In genomic region chr4:149463435-149463950, GRCm38 (mm10) we compare ENCODE assay signal across 30 mouse cellular contexts. TPM values are rescaled to one million over a fixed set of nuclear protein-coding genes. Genes with fewer than 3 reads are reported as not detected.
DNase-seq lines count a peak whose midpoint lies in the region; ATAC-seq and TF ChIP-seq lines count a peak whose summit lies in the region.
"Had no signal": no experiment of that assay in that cellular context is flagged by ENCODE, and none has a peak within 500 bp of the region (broad histone marks: within the 10 kb centered on the region; RNA-seq: fewer than 3 reads in every experiment).

No protein-coding gene starts in this region.

- in situ Hi-C loops in ES-E14 (cut with MboI; ENCODE audit: low sequenced_read_pairs in 2 of 2, unreplicated experiment in 2 of 2), result no loop called here

- no peaks in the 10 kb centered on the region for H3K27me3 ChIP-seq in liver, embryonic 13.5 days
- H3K27me3 ChIP-seq in liver, postnatal 0 days (ENCODE audit: insufficient read depth, low read length), result no peaks in the 10 kb centered on the region
- H3K27me3 ChIP-seq: embryonic facial prominence, embryonic 15.5 days; hindbrain, embryonic 13.5 days; Patski had no signal

- no peaks in the 10 kb centered on the region for H3K9me3 ChIP-seq in liver, embryonic 13.5 days (replicated peaks)
- no peaks in the 10 kb centered on the region for H3K9me3 ChIP-seq in liver, postnatal 0 days (ENCODE audit: low read length)
- no peaks in the 10 kb centered on the region for H3K9me3 ChIP-seq in ES-E14 (ENCODE audit: control insufficient read depth, insufficient read depth, low read depth, low read length)
- H3K9me3 ChIP-seq: embryonic facial prominence, embryonic 15.5 days; forebrain, embryonic 10.5 days; heart, embryonic 10.5 days; hindbrain, embryonic 13.5 days had no signal

- no peak overlapping the region for H3K27ac ChIP-seq in liver, embryonic 13.5 days
- H3K27ac ChIP-seq in liver, postnatal 0 days (ENCODE audit: low read depth), result no peak overlapping the region
- no peak overlapping the region for H3K27ac ChIP-seq in ES-E14 (ENCODE audit: insufficient read depth, low read depth, low read length, poor library complexity, severe bottlenecking)
- H3K27ac ChIP-seq: embryonic facial prominence, embryonic 15.5 days; forebrain, embryonic 10.5 days; heart, embryonic 10.5 days; hindbrain, embryonic 13.5 days; hindbrain, postnatal 0 days had no signal

- no peak overlapping the region for H3K4me2 ChIP-seq in liver, embryonic 13.5 days
- no peak overlapping the region for H3K4me2 ChIP-seq in liver, postnatal 0 days (ENCODE audit: low read depth, low read length)
- H3K4me2 ChIP-seq: embryonic facial prominence, embryonic 15.5 days; hindbrain, embryonic 13.5 days had no signal

- no peak for TF ChIP-seq CTCF in liver, postnatal 0 days (IDR thresholded peaks at IDR 0.05; ENCODE audit: low read depth)

- no peak for TF ChIP-seq EP300 in liver, postnatal 0 days (IDR thresholded peaks at IDR 0.05; ENCODE audit: low read depth)

- ATAC-seq in liver, embryonic 13.5 days (ENCODE audit: low read depth), result no peak
- no peak for ATAC-seq in liver, postnatal 0 days
- ATAC-seq in megakaryocyte, adult 5-6 weeks (ENCODE audit: poor library complexity, severe bottlenecking), result 0 out of 2 replicates have a peak, but pooled peaks have one; percentile 48
- ATAC-seq in cerebellum, adult (ENCODE audit: insufficient number of reproducible peaks, low FRiP score, low TSS enrichment), result no peak
- ATAC-seq in frontal cortex, adult (ENCODE audit: low TSS enrichment), result no peak
- ATAC-seq: forebrain, embryonic 14.5 days; hindbrain, postnatal 0 days; Patski had no signal

- H3K4me1 ChIP-seq in liver, embryonic 13.5 days (replicated peaks), result no peaks in the 10 kb centered on the region
- H3K4me1 ChIP-seq in liver, postnatal 0 days (ENCODE audit: insufficient read depth), result 0 out of 2 replicates have a peak, but pooled peaks cover 2% of the 10 kb centered on the region
- peaks cover 0 to 8% of the 10 kb centered on the region in 2 experiments; a peak in 2 of 4 replicates for H3K4me1 ChIP-seq in ES-E14 (ENCODE audit: control insufficient read depth in 2 of 2, insufficient read depth in 2 of 2, low read length in 2 of 2, poor library complexity in 1 of 2)
- H3K4me1 ChIP-seq: forebrain, embryonic 10.5 days had no signal

- H3K36me3 ChIP-seq in liver, embryonic 13.5 days, result no peaks in the 10 kb centered on the region
- H3K36me3 ChIP-seq in liver, postnatal 0 days (replicated peaks; ENCODE audit: insufficient read depth, low read length), result no peaks in the 10 kb centered on the region
- H3K36me3 ChIP-seq in ES-E14 (ENCODE audit: control insufficient read depth, insufficient read depth, low read length, poor library complexity, severe bottlenecking), result no peaks in the 10 kb centered on the region
- H3K36me3 ChIP-seq: embryonic facial prominence, embryonic 15.5 days had no signal

- 46% methylated on average over 6 of the region's 6 CpGs for WGBS in liver, embryonic 13.5 days (ENCODE audit: insufficient replicate concordance)
- 67% methylated on average over 6 of the region's 6 CpGs for WGBS in liver, postnatal 0 days (ENCODE audit: insufficient replicate concordance)

- no peak overlapping the region for H3K9ac ChIP-seq in liver, embryonic 13.5 days
- no peak overlapping the region for H3K9ac ChIP-seq in liver, postnatal 0 days (replicated peaks)
- H3K9ac ChIP-seq in ES-E14 (ENCODE audit: insufficient read depth, low read depth, low read length, poor library complexity, severe bottlenecking), result no peak overlapping the region
- H3K9ac ChIP-seq: embryonic facial prominence, embryonic 15.5 days; hindbrain, embryonic 13.5 days had no signal

- no peak overlapping the region for H3K4me3 ChIP-seq in liver, embryonic 13.5 days (replicated peaks)
- H3K4me3 ChIP-seq in liver, postnatal 0 days (ENCODE audit: low read depth, low read length), result no peak overlapping the region
- peak overlapping the region in 1 of 2 experiments; percentile 15; a peak in 1 of 4 replicates for H3K4me3 ChIP-seq in ES-E14 (ENCODE audit: insufficient read depth in 1 of 2, low read depth in 1 of 2, low read length in 2 of 2, poor library complexity in 1 of 2, severe bottlenecking in 1 of 2)
- H3K4me3 ChIP-seq: embryonic facial prominence, embryonic 15.5 days; erythroblast, embryonic 14.5 days; forebrain, embryonic 10.5 days; heart, embryonic 10.5 days; hindbrain, embryonic 13.5 days had no signal

- peak; percentile 4 for DNase-seq in liver, embryonic 13.5 days
- no peak for DNase-seq in liver, postnatal 0 days
- DNase-seq in thymus, postnatal 4 days, result peak; percentile 39
- no peak for DNase-seq in thymus, postnatal 25 days
- DNase-seq in ES-E14 (ENCODE audit: low read depth, low spot score), result no peak
- DNase-seq: adrenal gland, adult 8-10 months; adrenal gland, postnatal 36 days; cerebellum, adult 11 months; cerebellum, adult 8-10 months; cerebellum, postnatal 14 days; embryo, embryonic 11 days; gastrocnemius, postnatal 36 days; heart, adult 18-20 months; heart, postnatal 10 days had no signal

TF ChIP-seq in ES-E14, 5 proteins besides CTCF, POLR2A, EP300 and RAD21:
- TF ChIP-seq CHD2 (IDR thresholded peaks at IDR 0.05; ENCODE audit: low read depth, low read length) (no peak), ZNF384 (IDR thresholded peaks at IDR 0.05; ENCODE audit: low read depth, low read length) (peak; percentile 93), ZC3H11A (IDR thresholded peaks at IDR 0.05; ENCODE audit: borderline replicate concordance, low read depth, low read length) (no peak)

RNA-seq across cellular contexts. Expression of gene Rbp7, which starts 8.7 kb away (rescaled TPM):
- polyA plus RNA-seq in liver, embryonic 13.5 days (2015; fragmentation: Nextera tagmentation; extraction: Ambion mirVana), result not detected in 2 replicates
- 0.21 TPM in 1 of 2 replicates, not detected in the other for polyA plus RNA-seq in liver, postnatal 0 days (2015; fragmentation: Nextera tagmentation; extraction: Ambion mirVana)
- total RNA-seq in ES-E14 (2012; rRNA removed), result 1.4 and 2.7 TPM in 2 replicates
- not detected in 2 replicates for total RNA-seq in megakaryocyte, adult 5-6 weeks (2015)
- not detected in 2 replicates for total RNA-seq in megakaryocyte, adult 5-6 weeks (2017)
- total RNA-seq: common myeloid progenitor, adult 5-6 weeks; hematopoietic stem cell, adult 5-6 weeks; hindbrain, postnatal 0 days had no signal
- polyA plus RNA-seq: embryonic facial prominence, embryonic 11.5 days; erythroblast, embryonic 14.5 days; forebrain, embryonic 10.5 days; forebrain, embryonic 14.5 days; hindbrain, embryonic 13.5 days; hindbrain, postnatal 0 days; Patski had no signal

RNA-seq across cellular contexts. Expression of gene Tmem274, which starts 13.7 kb away (rescaled TPM):
- 0.19 TPM in 1 of 2 replicates, not detected in the other for polyA plus RNA-seq in liver, embryonic 13.5 days (2015; fragmentation: Nextera tagmentation; extraction: Ambion mirVana)
- polyA plus RNA-seq in liver, postnatal 0 days (2015; fragmentation: Nextera tagmentation; extraction: Ambion mirVana), result not detected in 2 replicates
- total RNA-seq in ES-E14 (2012; rRNA removed), result not detected in 2 replicates
- total RNA-seq in megakaryocyte, adult 5-6 weeks (2015), result not detected in 2 replicates
- total RNA-seq in megakaryocyte, adult 5-6 weeks (2017), result not detected in 2 replicates
- total RNA-seq: adrenal gland, adult 8-10 months; adrenal gland, postnatal 36 days; common myeloid progenitor, adult 5-6 weeks; gastrocnemius, adult 8-10 months; gastrocnemius, postnatal 36 days; heart, adult 18-20 months; heart, postnatal 10 days; hematopoietic stem cell, adult 5-6 weeks; hindbrain, postnatal 0 days had no signal
- polyA plus RNA-seq: embryonic facial prominence, embryonic 11.5 days; erythroblast, embryonic 14.5 days; forebrain, embryonic 14.5 days; heart, embryonic 14.5 days; hindbrain, embryonic 13.5 days; hindbrain, postnatal 0 days; Patski had no signal

RNA-seq across cellular contexts. Expression of gene Nmnat1, which starts 21.5 kb away (rescaled TPM):
- 6.5 and 6.7 TPM in 2 replicates for polyA plus RNA-seq in liver, embryonic 13.5 days (2015; fragmentation: Nextera tagmentation; extraction: Ambion mirVana)
- 6.4 and 6.8 TPM in 2 replicates for polyA plus RNA-seq in liver, postnatal 0 days (2015; fragmentation: Nextera tagmentation; extraction: Ambion mirVana)
- 8.5 and 11.0 TPM in 2 replicates for total RNA-seq in ES-E14 (2012; rRNA removed)
- 4.0 and 5.1 TPM in 2 replicates for total RNA-seq in megakaryocyte, adult 5-6 weeks (2015)
- 3.8 and 6.0 TPM in 2 replicates for total RNA-seq in megakaryocyte, adult 5-6 weeks (2017)

RNA-seq across cellular contexts. Expression of gene Lzic, which starts 21.5 kb away (rescaled TPM):
- polyA plus RNA-seq in liver, embryonic 13.5 days (2015; fragmentation: Nextera tagmentation; extraction: Ambion mirVana), result 19.6 and 20.5 TPM in 2 replicates
- polyA plus RNA-seq in liver, postnatal 0 days (2015; fragmentation: Nextera tagmentation; extraction: Ambion mirVana), result 7.7 and 8.2 TPM in 2 replicates
- 27.0 and 29.1 TPM in 2 replicates for total RNA-seq in ES-E14 (2012; rRNA removed)
- total RNA-seq in megakaryocyte, adult 5-6 weeks (2015), result 17.2 and 19.1 TPM in 2 replicates
- total RNA-seq in megakaryocyte, adult 5-6 weeks (2017), result 22.2 and 53.8 TPM in 2 replicates

RNA-seq across cellular contexts. Expression of gene Ube4b, which starts 36.9 kb away (rescaled TPM):
- polyA plus RNA-seq in liver, embryonic 13.5 days (2015; fragmentation: Nextera tagmentation; extraction: Ambion mirVana), result 11.9 and 14.2 TPM in 2 replicates
- 11.9 and 12.7 TPM in 2 replicates for polyA plus RNA-seq in liver, postnatal 0 days (2015; fragmentation: Nextera tagmentation; extraction: Ambion mirVana)
- total RNA-seq in ES-E14 (2012; rRNA removed), result 72.4 and 78.9 TPM in 2 replicates
- total RNA-seq in megakaryocyte, adult 5-6 weeks (2015), result 31.7 and 41.1 TPM in 2 replicates
- total RNA-seq in megakaryocyte, adult 5-6 weeks (2017), result 22.4 and 26.3 TPM in 2 replicates

Comparison
In these comparisons a context has a peak if more than half of its experiments do, and no peak if none do; other contexts are left out.
1. DNase-seq: peak in liver, embryonic 13.5 days (single experiment) and thymus, postnatal 4 days (single experiment); none in liver, postnatal 0 days (single experiment), thymus, postnatal 25 days (single experiment) and ES-E14 (single experiment).